Mouse (Mus musculus) neutrophil, adult 5-6 weeks (primary cell): ENCODE measurements at regions not wholly inside any gene's neighbourhood (a gene's known extent, or its start where the extent isn't known, plus 50 kb on each side); places are given as distances from the start of the nearest gene placed in this dataset.

Experiments
- ATAC-seq: fragments of 151-379, 151-347 bp; 2 replicates; pipeline ENCODE4 v1.8.0; 2017; ENCODE audit warnings: mild to moderate bottlenecking, moderate TSS enrichment; ENCODE audit not compliant: insufficient number of reproducible peaks, poor library complexity, low FRiP score, severe bottlenecking; ENCODE audit errors: extremely low read depth

GRCm38 (mm10) chr2:161470844-161471243 is 362.0 kb upstream of the Chd6 start:
- no peak for ATAC-seq

- no peak for ATAC-seq
These were observed 361.1 kb upstream of the Chd6 start for GRCm38 (mm10) chr2:161470025-161470424.

DNA sequence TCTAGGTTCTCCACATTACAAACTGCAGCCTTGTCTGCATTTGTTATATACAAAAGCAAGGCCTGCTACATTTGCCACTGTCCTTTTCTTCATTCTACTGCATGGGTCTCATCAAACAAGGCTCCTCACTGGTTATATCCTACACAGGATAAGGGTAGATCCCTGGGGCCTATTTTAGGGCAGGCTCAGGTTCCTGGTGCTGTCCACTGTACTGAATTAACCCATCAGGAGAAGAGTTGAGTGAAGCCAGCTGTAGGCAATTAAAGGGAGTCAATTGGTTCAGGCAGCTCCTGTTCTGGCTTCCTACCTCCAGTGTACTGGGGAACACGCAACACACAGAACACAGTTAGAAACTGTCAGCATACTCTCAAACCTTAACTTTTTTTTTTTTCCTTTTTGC is 358.2 kb upstream of the Chd6 start:
- ATAC-seq, result no peak

- no peak for ATAC-seq
These were observed 351.7 kb upstream of the Chd6 start for GRCm38 (mm10) chr2:161460600-161460999.

GRCm38 (mm10) chr2:161454466-161454865 is 345.6 kb upstream of the Chd6 start:
- ATAC-seq, result no peak

GRCm38 (mm10) chr2:161433816-161434215 is 324.9 kb upstream of the Chd6 start:
- no peak for ATAC-seq

DNA sequence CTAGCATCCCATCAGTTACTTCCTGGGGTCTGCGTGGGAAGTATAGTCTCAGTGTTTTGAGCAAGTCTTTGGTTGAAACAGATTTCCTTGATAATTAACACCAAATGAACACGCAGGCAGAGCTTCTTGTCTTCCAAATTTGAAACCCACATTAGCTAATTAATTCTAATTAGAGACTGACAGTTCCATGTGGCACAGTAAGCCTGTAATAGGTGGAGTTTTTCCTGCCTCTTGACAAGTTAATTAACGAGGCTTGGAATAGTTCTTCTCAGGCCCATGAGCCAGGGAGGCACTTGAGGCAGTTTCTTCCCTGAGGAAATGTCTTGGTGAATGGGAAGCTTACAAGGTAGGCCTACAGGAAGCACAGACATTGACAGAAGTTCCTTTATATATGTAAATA is 320.4 kb upstream of the Chd6 start:
- no peak for ATAC-seq

DNA sequence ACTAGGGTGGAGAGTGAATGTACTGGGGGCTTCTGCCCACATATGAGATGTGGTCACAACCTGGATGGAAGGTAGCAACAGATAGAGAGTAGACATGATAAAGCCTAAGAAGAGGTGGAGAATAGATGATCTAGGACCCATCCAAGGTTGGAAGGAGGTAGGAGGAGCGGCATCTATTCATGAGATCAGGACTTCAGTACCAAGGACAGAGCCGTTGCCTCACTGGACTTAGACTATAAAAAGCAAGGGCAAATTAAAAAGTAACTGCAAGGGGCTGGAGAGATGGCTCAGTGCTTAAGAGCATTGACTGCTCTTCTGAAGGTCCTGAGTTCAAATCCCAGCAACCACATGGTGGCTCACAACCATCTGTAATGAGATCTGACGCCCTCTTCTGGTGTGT is 316.7 kb upstream of the Chd6 start:
- ATAC-seq, result no peak

- ATAC-seq, result no peak
These were observed 309.2 kb upstream of the Chd6 start for GRCm38 (mm10) chr2:161418062-161418461.

DNA sequence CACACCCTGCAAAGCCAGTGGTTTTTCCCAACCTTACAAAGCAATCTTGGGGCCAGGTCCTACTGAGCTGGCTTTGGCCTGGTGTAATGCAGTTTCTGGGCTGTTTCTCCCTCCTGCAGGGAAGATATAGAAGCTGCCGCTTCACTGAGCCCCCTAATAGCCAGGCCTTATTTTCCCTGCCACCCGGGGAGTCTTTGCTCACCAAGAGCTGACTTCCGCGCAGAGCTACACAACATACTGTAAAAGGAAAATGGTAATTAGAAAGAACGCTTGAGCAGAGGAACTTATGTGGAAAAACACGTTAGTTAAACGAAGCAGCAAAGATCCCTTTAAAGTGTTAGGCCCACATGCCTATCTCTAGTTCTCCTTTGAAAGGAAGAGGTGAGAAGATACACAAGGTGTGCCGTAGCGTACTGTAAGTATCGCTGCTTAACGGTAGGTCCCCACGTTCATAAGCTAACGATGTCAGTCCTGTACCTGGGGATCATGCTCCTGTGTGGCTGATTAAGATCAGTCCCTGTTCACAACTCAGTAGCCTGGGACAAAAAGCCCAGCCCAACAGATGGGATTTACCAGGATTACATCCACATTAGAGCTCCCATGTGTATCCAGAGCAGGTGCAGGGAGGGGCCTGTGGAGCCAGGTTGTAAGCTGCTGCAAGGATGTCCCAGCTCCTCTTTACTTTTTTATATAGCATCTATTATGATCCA is 307.5 kb upstream of the Chd6 start:
- ATAC-seq, result no peak

DNA sequence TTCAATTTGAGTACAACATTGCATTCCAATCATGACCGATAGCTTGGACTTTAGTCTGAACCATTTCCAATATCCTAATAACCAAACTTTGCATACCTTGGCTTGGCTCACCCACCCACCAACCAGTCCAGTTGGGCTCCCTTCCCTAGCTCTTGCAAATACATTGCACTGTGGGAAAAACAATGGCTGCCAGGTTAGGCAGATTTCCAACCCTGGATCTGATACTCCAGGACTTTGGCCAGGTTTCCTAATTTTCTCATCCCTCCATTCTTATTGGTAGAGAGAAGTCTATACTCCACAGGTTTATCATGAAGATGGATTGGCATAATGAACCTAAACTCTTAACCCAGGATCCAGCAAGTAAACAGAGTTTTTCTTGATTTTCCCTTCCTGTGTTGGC is 299.4 kb upstream of the Chd6 start:
- no peak for ATAC-seq

- ATAC-seq, result no peak
These were observed 297.0 kb upstream of the Chd6 start for GRCm38 (mm10) chr2:161405847-161406384.

- no peak for ATAC-seq
These were observed 289.2 kb upstream of the Chd6 start for GRCm38 (mm10) chr2:161398061-161398460.

GRCm38 (mm10) chr2:161390954-161391690 is 282.2 kb upstream of the Chd6 start:
- ATAC-seq, result no peak

GRCm38 (mm10) chr2:161389318-161389835 is 280.5 kb upstream of the Chd6 start:
- no peak for ATAC-seq

GRCm38 (mm10) chr2:161387054-161387453 is 278.2 kb upstream of the Chd6 start:
- no peak for ATAC-seq

DNA sequence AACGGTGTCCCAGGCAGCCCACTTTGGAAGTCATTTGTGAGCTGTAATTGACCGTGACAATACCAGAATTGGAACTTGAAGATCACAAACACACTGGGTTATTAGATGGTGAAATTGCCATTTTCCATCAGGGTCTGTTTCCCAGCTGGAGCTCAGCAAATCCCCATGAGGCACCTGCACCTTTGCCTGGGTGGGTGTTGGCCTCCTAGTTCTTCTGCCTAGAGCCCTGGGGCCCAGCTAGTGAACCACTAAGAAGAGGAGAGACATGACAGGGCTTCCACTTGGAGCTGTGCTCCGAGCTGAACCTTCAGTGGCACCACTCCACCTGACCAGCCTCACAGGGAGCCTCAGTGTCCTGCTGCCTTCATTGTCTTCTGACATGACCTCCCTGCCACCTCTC is 273.5 kb upstream of the Chd6 start:
- no peak for ATAC-seq

- ATAC-seq, result no peak
These were observed 269.4 kb upstream of the Chd6 start for GRCm38 (mm10) chr2:161378313-161378712.

DNA sequence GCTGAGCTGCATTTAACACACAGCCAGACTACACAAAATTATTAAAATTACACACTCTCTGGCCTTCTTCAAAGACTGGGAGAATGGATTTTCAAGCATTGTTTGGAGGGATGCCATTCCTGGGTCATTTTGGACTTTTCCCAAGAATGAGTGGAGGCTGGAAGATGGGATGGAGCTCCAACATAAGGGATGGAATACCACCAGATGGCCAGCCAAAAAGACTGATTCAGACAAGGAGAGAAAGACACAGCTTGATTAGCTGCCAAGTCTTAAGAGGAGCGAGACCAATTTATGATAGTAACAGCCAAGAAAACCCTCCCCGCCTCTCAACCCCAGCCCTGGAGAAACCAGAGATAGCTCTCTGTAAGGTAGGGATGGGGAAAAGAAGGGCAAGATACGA is 253.4 kb upstream of the Chd6 start:
- no peak for ATAC-seq

DNA sequence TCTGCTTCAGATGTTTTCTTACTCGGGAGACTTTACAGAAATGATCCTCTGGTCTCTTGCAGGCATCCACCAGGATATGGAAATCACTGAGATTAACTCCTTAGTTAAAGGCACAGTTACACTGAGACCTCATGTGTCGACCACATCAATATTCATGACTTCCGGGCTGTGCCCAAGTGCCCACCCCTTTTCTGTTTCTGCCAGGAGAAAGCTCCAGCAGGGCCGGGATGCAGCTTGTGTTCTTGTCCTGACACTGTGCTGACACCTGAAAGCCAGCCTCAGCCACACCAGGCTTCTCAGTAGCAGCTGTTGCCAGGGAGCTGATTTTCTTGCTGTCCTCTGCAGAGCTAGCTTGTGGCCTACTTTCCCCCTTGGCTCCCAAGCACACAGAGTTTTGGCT is 240.2 kb upstream of the Chd6 start:
- no peak for ATAC-seq
